ENCODE assay signal across 8 mouse cellular contexts in the genomic region with DNA sequence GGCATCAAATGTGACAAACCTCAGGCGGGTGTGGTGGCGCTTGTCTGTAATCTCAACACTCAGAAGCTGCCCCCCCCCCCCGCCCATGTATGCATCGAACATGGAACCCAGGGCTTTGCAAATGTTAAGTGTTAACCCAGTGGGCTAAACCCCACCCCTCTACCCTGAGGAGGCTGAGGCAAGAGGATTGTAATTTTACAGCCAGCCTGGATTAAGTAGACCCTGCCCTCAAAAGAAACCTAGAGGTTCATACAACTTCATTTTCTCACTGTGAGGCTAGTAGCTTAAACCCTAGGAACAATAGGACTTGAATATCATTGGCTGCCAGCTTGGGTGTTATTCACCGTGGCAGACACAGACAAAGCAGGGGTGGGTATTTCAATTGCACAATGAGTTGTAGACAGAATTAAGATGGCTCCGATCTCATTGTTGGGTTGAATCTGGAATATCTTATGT. TPM values are rescaled to one million over a fixed set of nuclear protein-coding genes. Genes with fewer than 3 reads are reported as not detected.
DNase-seq lines count a peak whose midpoint lies in the region; ATAC-seq and TF ChIP-seq lines count a peak whose summit lies in the region.

No protein-coding gene starts in this region.

- H3K9ac ChIP-seq in embryonic facial prominence, embryonic 15.5 days, result peak overlapping the region; percentile 10; the same call in 1 of the 2 replicates
- peak overlapping the region; percentile 84 for H3K9ac ChIP-seq in limb, embryonic 14.5 days (ENCODE audit: low read depth, low read length, severe bottlenecking)
- peak overlapping the region; percentile 94 for H3K9ac ChIP-seq in stomach, embryonic 14.5 days (replicated peaks; ENCODE audit: low read depth, low read length)

- H3K4me2 ChIP-seq in embryonic facial prominence, embryonic 15.5 days (replicated peaks), result peak overlapping the region; percentile 91
- peak overlapping the region; percentile 81 for H3K4me2 ChIP-seq in limb, embryonic 14.5 days (replicated peaks; ENCODE audit: low read depth, low read length, severe bottlenecking)
- H3K4me2 ChIP-seq in stomach, embryonic 14.5 days (replicated peaks; ENCODE audit: low read depth, low read length), result peak overlapping the region; percentile 88

- H3K4me1 ChIP-seq in megakaryocyte, embryonic 14.5 days, result peaks cover 35% of the 10 kb centered on the region
- peaks cover 14% of the 10 kb centered on the region for H3K4me1 ChIP-seq in embryonic facial prominence, embryonic 15.5 days
- H3K4me1 ChIP-seq in limb, embryonic 14.5 days (ENCODE audit: control insufficient read depth, insufficient read depth, low read length), result peaks cover 7% of the 10 kb centered on the region; the same call in 1 of the 2 replicates
- peaks cover 2% of the 10 kb centered on the region; the same call in 1 of the 2 replicates for H3K4me1 ChIP-seq in stomach, embryonic 14.5 days (ENCODE audit: control insufficient read depth, insufficient read depth, low read length)

- H3K9me3 ChIP-seq in megakaryocyte, embryonic 14.5 days, result no peaks in the 10 kb centered on the region
- H3K9me3 ChIP-seq in embryonic facial prominence, embryonic 15.5 days (replicated peaks), result no peaks in the 10 kb centered on the region
- H3K9me3 ChIP-seq in limb, embryonic 14.5 days (ENCODE audit: control insufficient read depth, low read length), result no peaks in the 10 kb centered on the region
- H3K9me3 ChIP-seq in stomach, embryonic 14.5 days (ENCODE audit: control insufficient read depth, low read depth, low read length), result no peaks in the 10 kb centered on the region

- no peak for ATAC-seq in megakaryocyte, adult 5-6 weeks (ENCODE audit: poor library complexity, severe bottlenecking)
- ATAC-seq in embryonic facial prominence, embryonic 15.5 days (ENCODE audit: insufficient number of reproducible peaks, low FRiP score, low TSS enrichment, low read depth), result no peak
- no peak; the same call in 1 of the 2 replicates for ATAC-seq in limb, embryonic 14.5 days (ENCODE audit: low FRiP score, low read depth)
- ATAC-seq in stomach, embryonic 14.5 days (ENCODE audit: insufficient number of reproducible peaks, insufficient read depth, low FRiP score, low read depth), result no peak

- TF ChIP-seq POLR2A in limb, embryonic 14.5 days (IDR thresholded peaks at IDR 0.05; ENCODE audit: borderline replicate concordance, extremely low read depth, insufficient read depth, insufficient read length), result no peak

- peak overlapping the region; percentile 92 for H3K4me3 ChIP-seq in megakaryocyte, embryonic 14.5 days (replicated peaks)
- H3K4me3 ChIP-seq in embryonic facial prominence, embryonic 15.5 days (replicated peaks), result peak overlapping the region; percentile 94
- peak overlapping the region; percentile 86 for H3K4me3 ChIP-seq in limb, embryonic 14.5 days (replicated peaks; ENCODE audit: low read length)
- peak overlapping the region; percentile 94 for H3K4me3 ChIP-seq in stomach, embryonic 14.5 days (ENCODE audit: low read depth, low read length)

- peak overlapping the region; percentile 94 for H3K27ac ChIP-seq in embryonic facial prominence, embryonic 15.5 days (replicated peaks)
- no peak overlapping the region; the same call in 1 of the 2 replicates for H3K27ac ChIP-seq in limb, embryonic 14.5 days (replicated peaks; ENCODE audit: low read depth, low read length)
- peak overlapping the region; percentile 13; the same call in 1 of the 2 replicates for H3K27ac ChIP-seq in stomach, embryonic 14.5 days (ENCODE audit: low read length)

- H3K36me3 ChIP-seq in megakaryocyte, embryonic 14.5 days (replicated peaks; ENCODE audit: low read length), result peaks cover 31% of the 10 kb centered on the region
- peaks cover 30% of the 10 kb centered on the region for H3K36me3 ChIP-seq in embryonic facial prominence, embryonic 15.5 days
- H3K36me3 ChIP-seq in limb, embryonic 14.5 days (ENCODE audit: control insufficient read depth, insufficient read depth, low read length), result peaks cover 36% of the 10 kb centered on the region
- H3K36me3 ChIP-seq in stomach, embryonic 14.5 days (ENCODE audit: control insufficient read depth, insufficient read depth, low read length), result peaks cover 32% of the 10 kb centered on the region

- 8% methylated on average over 6 of the region's 6 CpGs for WGBS in embryonic facial prominence, embryonic 15.5 days
- WGBS in limb, embryonic 14.5 days, result 22% methylated on average over 6 of the region's 6 CpGs
- 15% methylated on average over 6 of the region's 6 CpGs for WGBS in stomach, embryonic 14.5 days

- DNase-seq in limb, embryonic 14.5 days (ENCODE audit: low spot score), result no peak
- DNase-seq in spleen, adult 12 weeks (ENCODE audit: low spot score), result no peak
- DNase-seq in gastrocnemius, postnatal 10 days, result no peak
- DNase-seq in spleen, adult 18-20 months, result no peak

- peaks cover 2% of the 10 kb centered on the region for H3K27me3 ChIP-seq in megakaryocyte, embryonic 14.5 days (replicated peaks)
- H3K27me3 ChIP-seq in embryonic facial prominence, embryonic 15.5 days, result no peaks in the 10 kb centered on the region
- H3K27me3 ChIP-seq in limb, embryonic 14.5 days (ENCODE audit: control insufficient read depth, insufficient read depth, low read length), result no peaks in the 10 kb centered on the region
- H3K27me3 ChIP-seq in stomach, embryonic 14.5 days (ENCODE audit: control insufficient read depth, insufficient read depth, low read length), result no peaks in the 10 kb centered on the region

RNA-seq across cellular contexts. Expression of gene Stmn1, which starts 1.2 kb away (rescaled TPM):
- 7.4 and 115 TPM in 2 replicates for polyA plus RNA-seq in megakaryocyte, embryonic 14.5 days (2012; ENCODE audit: insufficient read depth, low replicate concordance)
- 563 and 570 TPM in 2 replicates for total RNA-seq in megakaryocyte, adult 5-6 weeks (2015)
- total RNA-seq in megakaryocyte, adult 5-6 weeks (2017), result 790 and 821 TPM in 2 replicates
- polyA plus RNA-seq in embryonic facial prominence, embryonic 15.5 days (2015; fragmentation: Nextera tagmentation; extraction: Ambion mirVana), result 1,403 and 1,438 TPM in 2 replicates
- polyA plus RNA-seq in limb, embryonic 14.5 days (2012; rRNA removed), result 246 and 428 TPM in 2 replicates
- polyA plus RNA-seq in limb, embryonic 14.5 days (2014; fragmentation: Nextera tagmentation; extraction: Ambion mirVana), result 1,273 and 1,449 TPM in 2 replicates
- 1,523 and 1,653 TPM in 2 replicates for polyA plus RNA-seq in stomach, embryonic 14.5 days (2014; fragmentation: Nextera tagmentation; extraction: Ambion mirVana)
- 10 to 100 TPM; 71.2 to 74.5 TPM for total RNA-seq in gastrocnemius, postnatal 10 days (2021)

RNA-seq across cellular contexts. Expression of gene Paqr7, which starts 27.1 kb away (rescaled TPM):
- polyA plus RNA-seq in megakaryocyte, embryonic 14.5 days (2012; ENCODE audit: insufficient read depth, low replicate concordance), result 41.9 and 45.9 TPM in 2 replicates
- 10.7 and 11.7 TPM in 2 replicates for total RNA-seq in megakaryocyte, adult 5-6 weeks (2015)
- total RNA-seq in megakaryocyte, adult 5-6 weeks (2017), result 17.0 and 17.6 TPM in 2 replicates
- 5.7 and 7.2 TPM in 2 replicates for polyA plus RNA-seq in embryonic facial prominence, embryonic 15.5 days (2015; fragmentation: Nextera tagmentation; extraction: Ambion mirVana)
- 5.9 and 8.2 TPM in 2 replicates for polyA plus RNA-seq in limb, embryonic 14.5 days (2012; rRNA removed)
- 2.3 and 2.9 TPM in 2 replicates for polyA plus RNA-seq in limb, embryonic 14.5 days (2014; fragmentation: Nextera tagmentation; extraction: Ambion mirVana)
- 2.2 and 2.3 TPM in 2 replicates for polyA plus RNA-seq in stomach, embryonic 14.5 days (2014; fragmentation: Nextera tagmentation; extraction: Ambion mirVana)
- total RNA-seq in gastrocnemius, postnatal 10 days (2021), result 1 to 10 TPM; 6.5 to 6.8 TPM

RNA-seq across cellular contexts. Expression of gene Aunip, which starts 41.4 kb away (rescaled TPM):
- 0.54 TPM in 1 of 2 replicates, not detected in the other for polyA plus RNA-seq in megakaryocyte, embryonic 14.5 days (2012; ENCODE audit: insufficient read depth, low replicate concordance)
- total RNA-seq in megakaryocyte, adult 5-6 weeks (2015), result 3.7 and 3.9 TPM in 2 replicates
- 12.6 and 17.0 TPM in 2 replicates for total RNA-seq in megakaryocyte, adult 5-6 weeks (2017)
- polyA plus RNA-seq in embryonic facial prominence, embryonic 15.5 days (2015; fragmentation: Nextera tagmentation; extraction: Ambion mirVana), result 8.8 and 8.9 TPM in 2 replicates
- polyA plus RNA-seq in limb, embryonic 14.5 days (2012; rRNA removed), result 6.7 and 10.3 TPM in 2 replicates
- 3.5 and 3.6 TPM in 2 replicates for polyA plus RNA-seq in limb, embryonic 14.5 days (2014; fragmentation: Nextera tagmentation; extraction: Ambion mirVana)
- polyA plus RNA-seq in stomach, embryonic 14.5 days (2014; fragmentation: Nextera tagmentation; extraction: Ambion mirVana), result 4.6 and 5.4 TPM in 2 replicates
- 1 to 10 TPM in 1 of 2 experiments, under 1 TPM in 1; 0.99 to 1.2 TPM for total RNA-seq in gastrocnemius, postnatal 10 days (2021)

Comparison
In these comparisons a context has a peak if more than half of its experiments do, and no peak if none do; other contexts are left out.
1. H3K9ac ChIP-seq: peak in every context shown above with its lines; median percentile 94 in stomach, embryonic 14.5 days; 84 in limb, embryonic 14.5 days; 10 in embryonic facial prominence, embryonic 15.5 days.